Mouse (Mus musculus): ENCODE data around the gene Gm11037.
A peak's percentile ranks its signal among the peaks of the same experiment; 100 is the strongest.
"Not testable (repeated sequence)": the region's sequence is repeated elsewhere in the genome, so short reads cannot be mapped to it uniquely, and the experiment has no call there.

Gene Gm11037

GRCm38 (mm10) chr2:131132930-131133547, at the start of gene Gm11037:
Gene Gm11037, plus strand, starts transcription at chr2:131133497.
- DNase-seq (ENCODE audit: low spot score in 2 of 2): no peak

- DNase-seq (ENCODE audit: low spot score in 2 of 2): no peak
Observed at GRCm38 (mm10) chr2:131084206-131084605, 49.1 kb upstream of the Gm11037 start.

GRCm38 (mm10) chr2:131086667-131087390, 46.5 kb upstream of the Gm11037 start, which contains the start of gene Siglec1:
Gene Siglec1, minus strand, starts transcription at chr2:131086765.
- DNase-seq (ENCODE audit: low spot score in 2 of 2): no peak

- DNase-seq (ENCODE audit: low spot score in 2 of 2): no peak
Observed at GRCm38 (mm10) chr2:131088581-131088980, 44.7 kb upstream of the Gm11037 start.

- no peak for DNase-seq (ENCODE audit: low spot score in 2 of 2)
Observed at GRCm38 (mm10) chr2:131089634-131090033, 43.7 kb upstream of the Gm11037 start.

- DNase-seq (ENCODE audit: low spot score in 2 of 2): no peak
Observed at GRCm38 (mm10) chr2:131090852-131091251, 42.4 kb upstream of the Gm11037 start.

- no peak for DNase-seq (ENCODE audit: low spot score in 2 of 2)
Observed at GRCm38 (mm10) chr2:131093577-131093976, 39.7 kb upstream of the Gm11037 start.

- peak; percentile 33 to 68 for DNase-seq (ENCODE audit: low spot score in 2 of 2)
Observed at GRCm38 (mm10) chr2:131094823-131095222, 38.5 kb upstream of the Gm11037 start.

- peak in 1 of 2 experiments; percentile 15 for DNase-seq (ENCODE audit: low spot score in 2 of 2)
Observed at GRCm38 (mm10) chr2:131096101-131096795, 37.0 kb upstream of the Gm11037 start.

- no peak for DNase-seq (ENCODE audit: low spot score in 2 of 2)
Observed at GRCm38 (mm10) chr2:131097087-131097486, 36.2 kb upstream of the Gm11037 start.

GRCm38 (mm10) chr2:131101530-131101929, 31.8 kb upstream of the Gm11037 start:
- DNase-seq (ENCODE audit: low spot score in 2 of 2): no peak

- DNase-seq (ENCODE audit: low spot score in 2 of 2): no peak
Observed at GRCm38 (mm10) chr2:131104021-131104420, 29.3 kb upstream of the Gm11037 start.

GRCm38 (mm10) chr2:131105061-131105460, 28.2 kb upstream of the Gm11037 start:
- not testable (repeated sequence) for DNase-seq (ENCODE audit: low spot score in 2 of 2)

GRCm38 (mm10) chr2:131105989-131106388, 27.3 kb upstream of the Gm11037 start:
- no peak for DNase-seq (ENCODE audit: low spot score in 2 of 2)

- DNase-seq (ENCODE audit: low spot score in 2 of 2): no peak
Observed at GRCm38 (mm10) chr2:131118968-131119574, 14.2 kb upstream of the Gm11037 start.

GRCm38 (mm10) chr2:131124166-131124565, 9.1 kb upstream of the Gm11037 start:
- no peak for DNase-seq (ENCODE audit: low spot score in 2 of 2)

- no peak for DNase-seq (ENCODE audit: low spot score in 2 of 2)
Observed at GRCm38 (mm10) chr2:131125157-131125963, 7.9 kb upstream of the Gm11037 start.

- DNase-seq (ENCODE audit: low spot score in 2 of 2): no peak
Observed at GRCm38 (mm10) chr2:131125964-131126815, 7.1 kb upstream of the Gm11037 start.

- no peak for DNase-seq (ENCODE audit: low spot score in 2 of 2)
Observed at GRCm38 (mm10) chr2:131127161-131127730, 6.1 kb upstream of the Gm11037 start, which contains the start of gene Hspa12b. Gene Hspa12b, plus strand, starts transcription at chr2:131127280.

- DNase-seq (ENCODE audit: low spot score in 2 of 2): no peak
Observed at GRCm38 (mm10) chr2:131128211-131128610, 5.1 kb upstream of the Gm11037 start.

Data from thymus, postnatal 10 days (tissue).